Mouse (Mus musculus) limb, embryonic 14.5 days (tissue): ENCODE measurements around the gene Awat1. TPM values are rescaled to one million over a fixed set of nuclear protein-coding genes. Genes with fewer than 3 reads are reported as not detected.

Experiments used
- ATAC-seq: fragments of 200-750 bp; cut with Nextera tagmentation; 2 replicates; pipeline ENCODE4 v1.8.0; 2017; ENCODE audit warnings: low read depth, moderate number of reproducible peaks, moderate TSS enrichment; ENCODE audit not compliant: low FRiP score
- DNase-seq: peaks from one replicate; pipeline ENCODE4 v3.0.0-alpha.2; 2015; ENCODE audit warnings: low spot score
- H3K27ac ChIP-seq: fragments of 300-500 bp; sonication (generic); replicated peaks from 2 replicates; pipeline ENCODE4 v1.5.1; 2014; ENCODE audit warnings: low read depth, mild to moderate bottlenecking, low read length, moderate library complexity, mixed read lengths
- H3K27me3 ChIP-seq: fragments of 300-500 bp; sonication (generic); 2 replicates; pipeline ENCODE4 v1.6.1; 2014; ENCODE audit warnings: low read length, mixed read lengths; ENCODE audit not compliant: control insufficient read depth, insufficient read depth
- H3K36me3 ChIP-seq: fragments of 300-500 bp; sonication (generic); 2 replicates; pipeline ENCODE4 v1.6.1; 2014; ENCODE audit warnings: mild to moderate bottlenecking, low read length, moderate library complexity, mixed read lengths; ENCODE audit not compliant: control insufficient read depth, insufficient read depth
- H3K4me1 ChIP-seq: fragments of 300-500 bp; sonication (generic); 2 replicates; pipeline ENCODE4 v1.6.1; 2014; ENCODE audit warnings: antibody characterized with exemption, low read length, mixed read lengths; ENCODE audit not compliant: control insufficient read depth, insufficient read depth
- H3K4me2 ChIP-seq: fragments of 300-500 bp; sonication (generic); replicated peaks from 2 replicates; pipeline ENCODE4 v1.6.1; 2014; ENCODE audit warnings: low read depth, mild to moderate bottlenecking, low read length, moderate library complexity; ENCODE audit not compliant: severe bottlenecking
- H3K4me3 ChIP-seq: fragments of 300-500 bp; sonication (generic); replicated peaks from 2 replicates; pipeline ENCODE4 v1.5.1; 2014; ENCODE audit warnings: low read length
- H3K9ac ChIP-seq: fragments of 300-500 bp; sonication (generic); 2 replicates; pipeline ENCODE4 v1.6.1; 2014; ENCODE audit warnings: mild to moderate bottlenecking, low read depth, low read length, moderate library complexity; ENCODE audit not compliant: severe bottlenecking
- H3K9me3 ChIP-seq: fragments of 300-500 bp; sonication (generic); 2 replicates; pipeline ENCODE4 v1.6.1; 2016; ENCODE audit warnings: low read length; ENCODE audit not compliant: control insufficient read depth
- POLR2A ChIP-seq: fragments of 200-500 bp; IDR thresholded peaks from 2 replicates; pipeline ENCODE4 v1.8.0; 2012; ENCODE audit warnings: inconsistent platforms, mild to moderate bottlenecking, moderate library complexity, borderline replicate concordance; ENCODE audit not compliant: insufficient read depth, insufficient read length; ENCODE audit errors: extremely low read depth
- WGBS: fragments of 180-500 bp; shearing (Covaris S2); extraction: QIAGEN DNeasy Blood & Tissue Kit; methylation state at CpG from one replicate; pipeline ENCODE4 v1.1.7; 2014; 5-methylcytosine and 5-hydroxymethylcytosine counted together
- polyA plus RNA-seq, 2 experiments: library from polyadenylated mRNA; depleted of rRNA in 1 of 2; stranded (reverse) in 1 of 2; unstranded in 1 of 2; fragments of >200 nt; fragmentation: Nextera tagmentation in 1 of 2; extraction: Ambion mirVana in 1 of 2; gene quantifications; 2 replicates each; pipeline versions ENCODE4 v1.2.1 to v1.2.3; 2012 to 2014

The Awat1 gene
- not detected in 2 replicates for polyA plus RNA-seq (2012; rRNA removed)
- not detected in 2 replicates for polyA plus RNA-seq (2014; fragmentation: Nextera tagmentation; extraction: Ambion mirVana)

- TF ChIP-seq POLR2A: no peak
- Histone ChIP-seq H3K4me3 (no peak within 1 kb of the TSS), H3K4me1 (no peaks in the 10 kb centered on the region), H3K9me3 (no peaks in the 10 kb centered on the region), H3K36me3 (no peaks in the 10 kb centered on the region), H3K27me3 (no peaks in the 10 kb centered on the region), H3K27ac (no peak within 1 kb of the TSS), H3K4me2 (no peak within 1 kb of the TSS), H3K9ac (no peak within 1 kb of the TSS)
- 87% methylated on average over 1 of the region's 1 CpGs for WGBS
- ATAC-seq (no peak), DNase-seq (no peak)
These were observed at the start of gene Awat1 for GRCm38 (mm10) chrX:100571951-100572350. Gene Awat1 (plus strand): TSS chrX:100572251.

GRCm38 (mm10) chrX:100524471-100524870, 47.6 kb upstream of the Awat1 start, which contains the start of gene Dgat2l6:
Gene Dgat2l6 (plus strand): TSS chrX:100524838.
- Histone ChIP-seq H3K4me3 (no peak within 1 kb of the TSS), H3K9me3 (no peaks in the 10 kb centered on the region), H3K9ac (no peak within 1 kb of the TSS), H3K4me2 (no peak within 1 kb of the TSS), H3K36me3 (no peaks in the 10 kb centered on the region), H3K4me1 (no peaks in the 10 kb centered on the region), H3K27me3 (no peaks in the 10 kb centered on the region), H3K27ac (no peak within 1 kb of the TSS)
- DNase-seq (no peak), ATAC-seq (no peak)
- no peak for TF ChIP-seq POLR2A
- 79% methylated on average over 4 of the region's 4 CpGs for WGBS

GRCm38 (mm10) chrX:100556026-100556425, 16.0 kb upstream of the Awat1 start:
- no peak overlapping the region for H3K4me3 ChIP-seq
- DNase-seq (no peak), ATAC-seq (no peak)
- no peak overlapping the region for H3K27ac ChIP-seq
- no peaks in the 10 kb centered on the region for H3K9me3 ChIP-seq
- H3K4me1 ChIP-seq: no peaks in the 10 kb centered on the region
- 78% methylated on average over 3 of the region's 3 CpGs for WGBS
- H3K9ac ChIP-seq: no peak overlapping the region
- no peaks in the 10 kb centered on the region for H3K36me3 ChIP-seq
- no peak for TF ChIP-seq POLR2A
- no peaks in the 10 kb centered on the region; the same call in 1 of the 2 replicates for H3K27me3 ChIP-seq
- no peak overlapping the region for H3K4me2 ChIP-seq

GRCm38 (mm10) chrX:100565696-100566095, 6.4 kb upstream of the Awat1 start:
- no peak for TF ChIP-seq POLR2A
- Histone ChIP-seq H3K36me3 (no peaks in the 10 kb centered on the region), H3K9me3 (no peaks in the 10 kb centered on the region), H3K9ac (no peak overlapping the region), H3K27ac (no peak overlapping the region), H3K4me1 (no peaks in the 10 kb centered on the region), H3K4me3 (no peak overlapping the region), H3K27me3 (no peaks in the 10 kb centered on the region), H3K4me2 (no peak overlapping the region)
- ATAC-seq (no peak), DNase-seq (no peak)
- 85% methylated on average over 3 of the region's 3 CpGs for WGBS

GRCm38 (mm10) chrX:100594791-100595190, 22.7 kb downstream of the Awat1 start, which contains the start of gene P2ry4:
Gene P2ry4 (minus strand): TSS chrX:100594869.
- H3K9ac ChIP-seq: no peak within 1 kb of the TSS
- no peaks in the 10 kb centered on the region for H3K36me3 ChIP-seq
- H3K9me3 ChIP-seq: no peaks in the 10 kb centered on the region
- ATAC-seq: no peak
- WGBS: 64% methylated on average over 4 of the region's 4 CpGs
- no peaks in the 10 kb centered on the region for H3K4me1 ChIP-seq
- TF ChIP-seq POLR2A: no peak
- no peak within 1 kb of the TSS for H3K4me2 ChIP-seq
- H3K4me3 ChIP-seq: no peak within 1 kb of the TSS
- DNase-seq: no peak
- H3K27ac ChIP-seq: no peak within 1 kb of the TSS
- H3K27me3 ChIP-seq: no peaks in the 10 kb centered on the region; the same call in 1 of the 2 replicates
